Mouse (Mus musculus) urinary bladder, adult 18-20 months (tissue): ENCODE results near the gene Ddx3x.
"Not testable (repeated sequence)": the region's sequence is repeated elsewhere in the genome, so short reads cannot be mapped to it uniquely, and the experiment has no call there.

Experiments
- DNase-seq, 2 experiments: peaks; one replicate each; pipeline ENCODE4 v3.0.0; 2022; ENCODE audit warnings: low spot score in 2 of 2, mixed read lengths in 2 of 2

The Ddx3x gene

DNA sequence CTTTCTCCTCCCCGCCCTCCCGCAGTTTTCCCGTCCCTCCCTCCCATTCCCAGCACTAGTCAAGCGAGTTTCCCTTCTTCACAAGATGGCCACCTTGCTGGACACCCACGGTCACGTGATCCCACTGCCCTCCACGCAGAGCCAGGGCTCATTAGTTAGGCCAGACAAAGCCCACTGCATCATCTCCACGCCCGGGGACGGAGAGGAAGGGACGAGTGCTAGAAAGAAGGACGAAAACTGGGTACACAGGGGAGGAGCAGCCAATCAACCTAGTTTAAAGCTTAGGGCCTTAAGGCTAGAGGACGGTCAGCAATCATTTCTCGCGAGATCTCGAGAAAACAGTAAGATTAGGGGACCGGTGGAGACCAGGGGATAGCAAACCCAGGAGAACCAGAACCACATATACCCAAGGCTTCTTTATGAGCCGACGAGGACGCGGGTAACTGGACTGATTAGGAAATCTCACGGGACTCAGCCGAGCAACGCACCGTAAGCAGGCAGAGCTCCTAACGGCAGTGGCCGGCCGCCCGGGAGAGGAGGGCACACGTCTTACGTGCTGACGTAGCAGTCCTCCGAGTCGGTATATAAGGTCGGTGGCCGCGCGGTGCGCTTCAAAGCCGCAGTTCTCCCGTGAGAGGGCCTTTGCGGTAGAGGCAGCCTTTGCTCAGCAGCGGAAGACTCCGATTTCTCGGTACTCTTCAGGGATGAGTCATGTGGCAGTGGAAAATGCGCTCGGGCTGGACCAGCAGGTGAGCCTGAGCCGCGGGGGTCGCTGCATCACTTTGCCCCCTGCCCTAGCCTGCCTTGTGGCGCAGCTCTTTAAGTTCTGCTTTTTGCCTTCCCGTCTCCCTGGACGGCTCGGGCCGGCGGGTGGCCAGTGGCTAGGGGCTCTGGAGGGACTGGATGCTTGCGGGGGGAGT is at the start of gene Ddx3x:
Gene Ddx3x, plus strand, starts transcription at position 562 of the 920 bp plus-strand sequence.
- DNase-seq = peak; percentile 70 to 92

- no peak for DNase-seq
Observed at GRCm38 (mm10) chrX:13231243-13231642, 49.5 kb upstream of the Ddx3x start.

GRCm38 (mm10) chrX:13232834-13233233 is 47.9 kb upstream of the Ddx3x start:
- not testable (repeated sequence) for DNase-seq

DNA sequence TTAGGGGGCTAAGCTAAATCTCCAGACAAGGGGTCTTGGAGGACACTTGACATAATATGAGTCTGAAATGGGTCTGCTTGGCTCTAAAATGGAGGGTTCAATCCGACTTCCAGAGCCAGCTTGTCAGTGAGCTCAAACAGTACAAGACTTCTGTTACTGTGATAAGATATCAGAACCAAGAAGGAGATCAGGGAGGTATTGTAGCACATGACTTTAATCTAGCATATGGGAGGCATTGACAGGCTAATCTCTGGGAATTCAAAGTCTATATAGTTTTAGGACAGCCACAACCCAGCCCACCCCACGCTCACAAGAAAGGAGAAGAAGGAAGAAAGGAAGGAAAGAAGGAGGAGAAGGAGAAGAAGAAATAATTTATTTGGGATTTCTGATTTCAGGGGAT is 47.1 kb upstream of the Ddx3x start:
- no peak for DNase-seq

DNA sequence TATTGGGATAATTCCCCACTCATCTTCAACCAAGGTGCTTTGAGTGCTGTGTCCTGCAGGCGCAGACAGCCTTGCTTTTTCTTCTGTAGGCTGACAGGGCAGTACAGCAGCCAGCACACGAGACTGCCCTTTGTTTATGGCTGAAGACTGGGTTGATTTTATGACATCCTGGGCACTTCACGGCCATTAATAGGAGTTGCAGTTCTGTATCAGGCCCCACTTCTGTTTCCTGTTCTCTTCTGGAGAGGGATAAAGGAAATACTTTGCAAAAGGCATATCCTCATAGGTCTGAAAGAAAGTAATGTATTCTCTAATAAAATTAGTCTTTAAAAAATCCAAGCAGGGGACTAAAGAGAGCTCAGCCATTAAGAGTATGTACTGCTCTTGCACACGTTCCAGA is 46.1 kb upstream of the Ddx3x start:
- no peak for DNase-seq

GRCm38 (mm10) chrX:13236100-13236568 is 44.6 kb upstream of the Ddx3x start:
- no peak for DNase-seq

- no peak for DNase-seq
Observed at GRCm38 (mm10) chrX:13239455-13239854, 41.3 kb upstream of the Ddx3x start.

GRCm38 (mm10) chrX:13240646-13241425 is 39.9 kb upstream of the Ddx3x start:
- DNase-seq = no peak

DNA sequence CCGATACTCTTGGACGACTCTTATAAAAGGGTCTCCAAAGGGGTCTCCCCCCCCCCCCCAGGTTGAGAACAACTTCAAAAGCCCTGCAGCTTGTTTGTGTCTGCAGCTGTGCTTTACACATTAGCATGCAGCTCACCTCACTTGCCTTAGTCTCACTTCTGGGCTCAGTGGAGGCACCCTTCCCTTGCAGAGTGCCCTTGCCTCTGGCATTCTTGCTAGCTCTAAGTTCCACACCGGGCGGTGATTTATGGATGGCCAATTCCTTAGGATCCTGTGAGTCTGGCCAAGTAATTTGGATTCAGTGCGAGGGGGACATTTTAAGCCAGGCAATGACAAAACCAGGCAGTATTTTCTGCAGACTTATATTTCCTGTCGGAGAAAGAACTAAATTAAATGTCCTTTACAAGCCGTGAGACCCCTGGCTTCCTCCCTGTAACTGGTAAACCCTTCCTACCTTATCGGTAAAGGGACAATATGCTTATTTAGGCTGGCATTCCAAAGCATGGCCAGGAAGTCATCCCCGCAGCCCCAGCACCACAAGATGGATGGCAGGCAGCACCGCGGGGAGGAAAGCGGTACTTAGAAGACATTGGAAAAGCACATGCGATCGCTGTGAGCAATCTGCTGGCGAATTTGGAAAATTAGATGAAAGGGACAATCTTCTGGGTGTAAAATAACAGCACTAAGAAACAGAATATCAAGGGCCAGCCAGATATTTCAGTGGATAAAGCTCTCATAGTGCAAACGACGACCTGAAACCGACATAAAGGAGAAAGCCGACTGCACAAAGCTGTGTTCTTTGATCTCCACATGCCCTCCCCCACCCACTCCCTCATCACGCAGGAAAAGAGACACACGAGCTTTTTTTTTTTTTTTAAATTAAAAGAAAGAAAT is 39.1 kb upstream of the Ddx3x start:
- DNase-seq = peak in 1 of 2 experiments; percentile 9

DNA sequence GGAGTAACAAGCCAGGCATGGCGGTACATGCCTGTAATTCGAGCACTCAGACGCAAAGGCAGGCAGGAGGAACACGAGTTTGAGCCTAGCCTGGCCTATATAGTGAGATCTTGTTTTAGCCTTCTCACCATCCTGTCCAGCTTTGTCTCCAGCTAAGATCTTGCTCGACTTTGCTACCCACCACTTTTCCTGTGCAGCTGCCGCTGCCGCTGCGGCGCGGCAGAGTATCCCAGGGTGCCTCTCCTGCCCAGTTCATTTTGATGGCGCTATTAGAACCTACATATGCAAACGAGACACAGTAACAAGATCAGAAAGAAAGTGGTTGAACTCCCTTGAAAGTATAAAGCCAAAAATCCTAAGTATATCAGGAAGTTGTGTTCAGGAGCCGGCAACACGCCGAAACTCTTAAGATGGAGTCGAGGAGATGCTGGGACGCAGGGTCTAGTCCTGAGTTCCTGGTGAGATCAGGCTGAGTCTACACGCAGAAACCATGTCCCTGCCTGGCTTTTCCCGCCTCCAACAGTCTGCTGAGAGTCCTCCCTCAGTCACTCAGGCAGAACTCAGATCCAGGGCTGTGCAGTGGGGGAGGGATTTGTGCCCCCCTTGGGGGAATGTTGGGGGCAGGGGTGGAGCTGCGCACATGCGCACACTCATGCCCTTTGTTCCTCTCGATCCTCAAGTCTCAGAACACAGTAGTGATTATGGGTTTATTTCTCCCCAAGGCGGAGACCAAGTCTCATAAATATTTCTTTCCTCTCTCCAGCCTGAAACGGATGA is 38.3 kb upstream of the Ddx3x start:
- DNase-seq = peak; percentile 53 to 82

DNA sequence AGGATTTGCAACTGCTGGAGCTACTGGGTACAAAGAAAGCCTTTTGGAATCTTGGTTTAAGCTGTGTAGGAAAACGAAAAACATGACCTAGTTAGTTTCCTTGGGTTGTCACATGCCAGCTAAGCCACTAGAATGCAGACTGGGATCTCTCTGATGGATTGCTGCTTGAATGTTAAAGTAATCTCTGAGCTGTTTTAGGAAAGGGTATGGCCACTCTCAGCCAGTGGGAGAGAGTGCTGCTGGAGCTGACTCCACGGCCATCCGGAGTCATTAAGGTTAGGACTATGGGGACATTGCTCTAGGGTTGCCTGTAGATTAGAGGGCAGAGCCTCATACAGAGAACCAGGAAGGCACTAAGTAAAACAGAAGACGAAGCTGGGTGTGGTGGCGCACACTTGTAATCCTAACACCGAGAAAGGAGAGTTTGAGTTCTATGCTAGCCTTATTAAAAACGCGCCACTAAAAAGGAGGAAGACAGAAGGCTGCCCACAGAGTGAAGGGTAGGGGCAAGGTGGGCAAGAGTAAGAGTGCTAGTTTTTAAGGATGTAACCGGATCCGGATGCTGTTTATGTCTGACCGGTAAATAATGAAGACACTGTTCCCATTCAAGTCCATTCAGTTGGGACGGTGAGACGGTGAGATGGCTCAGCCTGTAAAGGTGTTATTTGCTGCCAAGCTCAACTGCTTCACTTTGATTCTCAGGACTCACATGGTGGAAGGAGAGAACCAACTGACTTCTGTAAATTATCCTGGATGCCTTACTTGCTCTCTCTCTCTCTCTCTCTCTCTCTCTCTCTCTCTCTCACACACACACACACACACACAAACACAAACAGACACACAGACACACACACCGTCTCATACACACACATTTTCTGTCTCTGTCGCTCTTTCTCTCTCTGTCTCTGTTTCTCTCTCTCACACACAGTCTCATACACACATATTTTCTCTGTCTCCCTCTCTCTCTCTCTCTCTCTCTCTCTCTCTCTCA is 37.3 kb upstream of the Ddx3x start:
- DNase-seq = peak in 1 of 2 experiments; percentile 16

DNA sequence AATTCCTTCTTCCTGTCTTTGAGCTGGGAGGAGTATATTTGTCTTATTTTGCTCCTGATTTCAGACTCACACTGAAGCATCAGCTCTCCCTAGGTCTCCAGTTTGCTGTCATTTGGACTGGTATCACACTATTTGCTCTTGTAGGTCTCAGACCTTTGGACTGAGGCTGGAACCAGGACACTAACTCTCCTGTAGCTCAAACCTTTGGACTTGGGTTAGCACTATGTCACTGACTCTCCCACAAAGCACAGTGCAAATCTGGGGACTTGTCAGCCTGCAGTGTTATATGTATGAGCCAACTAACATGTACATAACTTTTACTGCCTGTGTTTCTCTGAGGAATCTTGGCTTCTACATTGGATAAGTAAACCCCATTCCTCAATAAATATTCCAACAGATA is 36.2 kb upstream of the Ddx3x start:
- DNase-seq = no peak

- no peak for DNase-seq
Observed at GRCm38 (mm10) chrX:13245027-13245426, 35.7 kb upstream of the Ddx3x start.

GRCm38 (mm10) chrX:13251683-13252082 is 29.1 kb upstream of the Ddx3x start:
- no peak for DNase-seq

GRCm38 (mm10) chrX:13254273-13254672 is 26.5 kb upstream of the Ddx3x start:
- DNase-seq = no peak

- no peak for DNase-seq
Observed at GRCm38 (mm10) chrX:13263356-13263755, 17.4 kb upstream of the Ddx3x start.

DNA sequence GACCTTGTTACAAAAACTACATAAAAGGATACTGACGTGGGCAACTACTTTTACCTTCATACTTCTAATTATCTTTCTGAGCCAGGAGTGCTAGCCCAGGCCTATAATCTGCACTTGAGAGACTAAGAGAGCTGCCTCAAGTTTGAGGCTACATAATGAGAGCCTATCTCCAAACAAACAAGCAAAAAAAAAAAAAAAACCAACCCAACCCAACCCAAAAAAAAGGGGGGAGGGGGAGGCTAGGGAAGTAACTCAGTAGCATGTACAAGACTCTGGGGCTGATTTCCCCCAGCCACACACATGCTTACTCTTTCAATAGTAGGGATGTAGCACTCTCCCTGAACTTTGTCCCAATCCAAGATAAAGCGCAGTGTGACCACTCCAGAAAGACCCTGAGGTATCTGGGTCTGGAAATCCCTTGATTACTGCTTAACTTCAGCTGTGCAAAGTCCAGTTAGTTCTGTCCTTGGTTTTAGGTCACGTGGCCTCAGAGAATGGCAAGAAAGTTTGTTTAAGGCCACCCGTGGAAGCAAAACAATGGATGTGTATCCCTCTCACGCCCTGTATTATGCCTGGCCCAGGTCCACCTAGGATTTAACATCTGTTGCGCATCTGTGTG is 5.1 kb upstream of the Ddx3x start:
- DNase-seq = no peak

GRCm38 (mm10) chrX:13278996-13279395 is 1.8 kb upstream of the Ddx3x start:
- no peak for DNase-seq

DNA sequence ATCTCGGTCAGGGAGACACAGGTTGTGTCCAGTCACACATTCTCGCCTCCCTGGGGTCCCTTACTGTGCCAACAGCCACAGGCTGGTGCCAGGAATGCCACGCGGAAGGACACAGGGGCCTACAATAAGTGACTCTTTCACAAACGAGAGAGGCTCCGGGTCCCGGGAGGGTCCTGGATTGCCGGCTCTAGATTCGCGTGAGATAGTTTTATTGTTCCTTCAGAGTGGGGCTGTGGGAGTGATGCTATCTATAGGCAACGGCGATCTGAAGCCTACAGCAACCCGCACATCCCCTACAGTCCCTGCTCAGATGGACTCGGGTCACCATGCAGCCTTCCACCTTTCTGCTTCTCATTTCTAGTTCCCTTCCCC is 747 bp upstream of the Ddx3x start:
- DNase-seq = peak; percentile 14 to 15
